Mouse (Mus musculus) erythroblast, embryonic 14.5 days (primary cell): ENCODE measurements around the gene Ercc6l.

Experiments
- GATA1 ChIP-seq: IDR thresholded peaks from 2 replicates; pipeline ENCODE4 v1.6.1; 2012; ENCODE audit warnings: low read length, inconsistent platforms, mixed read lengths
- TAL1 ChIP-seq: IDR thresholded peaks from 3 replicates; pipeline ENCODE4 v1.6.1; 2012; ENCODE audit warnings: low read length, inconsistent platforms, mixed read lengths

GRCm38 (mm10) chrX:102094381-102094904 lies 62.4 kb downstream of the Ercc6l start:
- no peak for TF ChIP-seq GATA1
- TF ChIP-seq TAL1, result no peak
